Mouse (Mus musculus): Measurements from ENCODE around the gene Thoc7.

GRCm38 (mm10) chr14:13961401-13962112 is at the start of gene Thoc7, which contains the start of gene Atxn7:
- TF ChIP-seq CTCF (IDR thresholded peaks at IDR 0.05; ENCODE audit: low read depth) (no peak), EP300 (IDR thresholded peaks at IDR 0.05; ENCODE audit: low read depth) (no peak)
